Mouse (Mus musculus): Measurements from ENCODE around the gene Il4ra. TPM values are rescaled to one million over a fixed set of nuclear protein-coding genes. Genes with fewer than 3 reads are reported as not detected.
A peak's percentile ranks its signal among the peaks of the same experiment; 100 is the strongest.

Gene Il4ra
- polyA plus RNA-seq, 1 experiment from 2014 or later = 16.5 TPM

DNA sequence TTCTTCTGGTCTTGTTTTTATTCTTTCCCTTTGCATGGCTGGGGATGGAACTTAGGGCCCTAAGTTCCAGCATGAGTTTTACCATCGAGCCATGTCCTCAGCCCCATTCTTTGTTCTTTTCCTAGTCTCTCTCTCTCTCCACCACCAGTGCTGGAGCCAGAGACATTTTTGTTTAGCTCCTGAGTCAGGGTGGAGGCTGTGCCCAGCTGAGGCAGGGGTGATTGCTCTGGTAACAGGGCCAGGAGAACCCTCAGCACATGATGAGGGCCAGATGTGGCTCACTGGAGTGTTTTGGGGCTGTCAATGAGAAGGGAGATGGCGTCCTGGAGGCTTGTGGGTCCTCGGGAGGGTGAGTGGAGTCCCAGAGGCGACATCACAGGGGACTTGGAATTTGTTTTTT lies 10.5 kb downstream of the Il4ra start:
- Histone ChIP-seq H3K36me3 (peaks cover 5% of the 10 kb centered on the region; the same call in 1 of the 2 replicates), H3K27ac (no peak overlapping the region; the same call in 1 of the 2 replicates), H3K9me3 (no peaks in the 10 kb centered on the region), H3K4me3 (no peak overlapping the region), H3K4me2 (no peak overlapping the region), H3K9ac (no peak overlapping the region), H3K4me1 (peaks cover 45% of the 10 kb centered on the region), H3K27me3 (no peaks in the 10 kb centered on the region)
- 64% methylated on average over 4 of the region's 4 CpGs for WGBS
- ATAC-seq (ENCODE audit: borderline replicate concordance, extremely low read depth, low FRiP score, low TSS enrichment) = no peak

DNA sequence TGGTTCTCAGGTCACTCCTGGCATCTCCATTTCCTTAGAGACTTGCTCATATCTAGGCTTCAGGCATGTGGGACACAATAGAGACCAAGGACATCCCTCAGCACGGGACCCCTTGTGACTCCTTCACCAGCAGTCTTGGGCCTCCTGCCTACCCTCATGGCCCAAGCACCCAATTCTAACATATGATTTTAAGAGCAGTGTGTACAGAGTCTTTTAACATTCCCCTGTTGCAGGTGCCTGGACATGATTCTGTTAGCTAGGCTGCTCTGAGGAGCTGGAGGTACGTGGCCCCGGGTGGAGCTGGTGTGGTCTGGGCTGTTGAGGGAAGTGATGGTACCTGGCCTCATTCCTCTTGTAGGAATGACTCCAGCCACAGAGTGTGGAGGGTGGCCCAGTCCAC lies 11.2 kb downstream of the Il4ra start:
- Histone ChIP-seq H3K9ac (no peak overlapping the region), H3K27ac (no peak overlapping the region), H3K27me3 (no peaks in the 10 kb centered on the region), H3K4me1 (peaks cover 45% of the 10 kb centered on the region), H3K4me2 (no peak overlapping the region), H3K9me3 (no peaks in the 10 kb centered on the region), H3K36me3 (peaks cover 5% of the 10 kb centered on the region; the same call in 1 of the 2 replicates), H3K4me3 (no peak overlapping the region)
- ATAC-seq (ENCODE audit: borderline replicate concordance, extremely low read depth, low FRiP score, low TSS enrichment) = no peak
- 73% methylated on average over 3 of the region's 3 CpGs for WGBS

DNA sequence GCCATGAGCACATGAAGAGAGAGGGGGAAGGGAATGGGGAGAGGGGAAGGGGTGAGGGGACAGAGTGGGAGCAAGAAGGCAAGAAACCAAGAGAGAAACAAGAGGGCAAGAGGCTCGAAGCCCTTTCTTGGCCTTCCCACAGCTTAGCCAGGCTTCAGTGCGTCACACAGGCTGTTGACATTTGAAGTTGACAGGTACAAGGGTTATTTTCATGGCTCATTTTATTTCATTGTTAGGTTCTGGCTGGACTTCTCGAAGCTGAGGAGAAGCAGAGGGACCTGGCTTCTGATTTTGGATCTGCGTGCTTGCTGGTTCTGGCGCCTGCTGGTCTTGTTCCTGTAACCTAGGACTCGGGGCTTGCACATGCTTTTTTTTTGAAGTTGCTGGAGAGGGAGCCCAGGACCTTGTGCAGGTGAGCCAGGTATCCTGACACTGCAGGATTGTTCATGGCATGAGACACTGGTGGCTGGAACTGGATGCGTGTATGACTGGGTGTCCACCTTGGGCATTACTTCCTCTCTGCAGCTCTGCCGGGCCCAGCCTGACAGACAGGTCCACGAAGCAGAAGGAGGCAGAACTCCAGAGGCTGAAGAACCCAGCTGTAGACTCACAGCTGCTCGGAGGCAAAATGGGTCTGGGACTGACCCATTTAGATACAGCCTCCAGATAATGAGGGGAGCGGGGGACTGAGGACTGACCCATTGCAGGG lies 12.6 kb downstream of the Il4ra start:
- Histone ChIP-seq H3K36me3 (peaks cover 7% of the 10 kb centered on the region; the same call in 1 of the 2 replicates), H3K27me3 (no peaks in the 10 kb centered on the region), H3K4me2 (no peak overlapping the region), H3K9me3 (no peaks in the 10 kb centered on the region), H3K27ac (no peak overlapping the region), H3K4me1 (peaks cover 32% of the 10 kb centered on the region), H3K4me3 (no peak overlapping the region), H3K9ac (no peak overlapping the region)
- WGBS = 71% methylated on average over 11 of the region's 11 CpGs
- no peak for ATAC-seq (ENCODE audit: borderline replicate concordance, extremely low read depth, low FRiP score, low TSS enrichment)

DNA sequence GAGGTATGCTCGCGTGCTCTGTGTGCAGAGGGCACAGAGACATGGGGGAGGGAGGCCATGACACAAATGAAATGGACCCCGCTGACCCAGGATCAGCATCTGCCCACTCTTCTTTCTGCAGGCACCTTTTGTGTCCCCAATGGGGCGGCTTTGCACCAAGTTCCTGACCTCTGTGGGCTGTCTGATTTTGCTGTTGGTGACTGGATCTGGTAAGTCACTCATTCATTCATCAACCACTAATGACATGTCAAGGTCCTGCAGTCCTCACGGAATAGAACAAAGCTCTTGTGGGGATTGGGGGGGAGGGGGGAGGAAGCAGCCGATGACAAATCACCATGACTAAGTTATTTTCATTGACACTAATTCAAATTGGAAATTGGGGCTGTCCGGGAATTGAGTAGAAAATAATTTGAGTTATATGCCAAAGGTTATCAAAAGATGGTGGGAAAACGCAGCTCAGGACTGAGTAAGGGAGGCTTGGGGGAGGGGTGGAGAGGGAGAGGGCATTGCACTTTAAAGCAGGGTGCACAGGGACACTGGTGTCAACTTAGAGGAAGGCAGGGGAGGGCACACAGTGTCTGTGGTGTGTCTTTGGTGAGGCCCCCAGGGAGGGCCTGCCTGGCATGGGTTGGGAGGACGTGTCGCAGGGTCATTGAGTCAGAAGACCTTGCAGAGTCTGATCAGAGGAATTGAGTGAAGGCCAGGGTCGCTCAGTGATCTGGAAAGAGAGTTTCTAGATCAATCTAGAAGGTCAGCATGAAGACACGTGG lies 13.8 kb downstream of the Il4ra start:
- Histone ChIP-seq H3K4me3 (no peak overlapping the region), H3K4me2 (no peak overlapping the region), H3K9ac (no peak overlapping the region), H3K27me3 (no peaks in the 10 kb centered on the region), H3K27ac (no peak overlapping the region), H3K4me1 (peaks cover 20% of the 10 kb centered on the region), H3K36me3 (peaks cover 19% of the 10 kb centered on the region), H3K9me3 (no peaks in the 10 kb centered on the region)
- 57% methylated on average over 12 of the region's 12 CpGs for WGBS
- no peak for ATAC-seq (ENCODE audit: borderline replicate concordance, extremely low read depth, low FRiP score, low TSS enrichment)

DNA sequence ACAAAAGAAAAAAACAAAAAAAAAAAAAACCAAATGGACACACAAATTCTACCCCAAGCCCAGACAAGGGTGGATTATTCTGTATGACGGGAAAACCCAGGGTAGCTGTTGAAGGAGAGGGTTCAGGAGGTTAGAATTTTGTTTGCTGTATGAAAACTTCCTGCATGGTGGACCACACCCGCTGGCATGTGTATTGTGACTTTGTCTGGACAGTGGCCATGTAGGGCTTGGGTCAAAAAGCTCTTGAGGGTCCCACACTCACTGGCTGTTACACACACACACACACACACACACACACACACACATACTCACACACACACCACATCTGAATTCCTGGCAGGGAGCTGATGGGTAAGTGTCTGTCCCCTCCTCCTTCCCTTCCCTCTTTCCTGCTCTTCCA lies 14.5 kb downstream of the Il4ra start:
- ATAC-seq (ENCODE audit: borderline replicate concordance, extremely low read depth, low FRiP score, low TSS enrichment) = 0 out of 2 replicates have a peak, but pooled peaks have one; percentile 24
- H3K27ac ChIP-seq = 0 out of 2 replicates have a peak overlapping the region, but pooled peaks have one; percentile 4
- H3K4me3 ChIP-seq = no peak overlapping the region
- H3K27me3 ChIP-seq = no peaks in the 10 kb centered on the region
- H3K9me3 ChIP-seq = no peaks in the 10 kb centered on the region
- peaks cover 19% of the 10 kb centered on the region for H3K36me3 ChIP-seq
- no peak overlapping the region for H3K9ac ChIP-seq
- no peak overlapping the region for H3K4me2 ChIP-seq
- WGBS = 42% methylated on average over 2 of the region's 2 CpGs
- H3K4me1 ChIP-seq = peaks cover 13% of the 10 kb centered on the region

DNA sequence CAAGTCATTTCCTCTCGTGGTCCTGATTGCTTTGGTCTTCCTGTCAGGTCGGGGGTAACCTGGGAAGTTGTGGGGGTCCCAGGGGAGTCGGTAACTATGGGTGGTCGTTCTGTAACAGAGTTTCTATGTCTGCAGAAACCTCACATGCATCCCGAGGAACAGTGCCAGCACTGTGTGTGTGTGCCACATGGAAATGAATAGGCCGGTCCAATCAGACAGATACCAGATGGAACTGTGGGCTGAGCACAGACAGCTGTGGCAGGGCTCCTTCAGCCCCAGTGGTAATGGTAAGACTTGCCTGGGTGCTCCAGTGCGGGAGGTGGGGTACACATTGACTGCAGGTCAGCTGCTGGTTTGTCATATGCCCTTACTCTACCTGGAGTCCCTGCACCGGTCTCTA lies 17.0 kb downstream of the Il4ra start:
- Histone ChIP-seq H3K27ac (0 out of 2 replicates have a peak overlapping the region, but pooled peaks have one; percentile 20), H3K9me3 (no peaks in the 10 kb centered on the region), H3K4me3 (no peak overlapping the region), H3K27me3 (no peaks in the 10 kb centered on the region), H3K9ac (no peak overlapping the region), H3K4me2 (no peak overlapping the region), H3K36me3 (peaks cover 24% of the 10 kb centered on the region), H3K4me1 (peaks cover 8% of the 10 kb centered on the region)
- peak; percentile 45; the same call in 1 of the 2 replicates for ATAC-seq (ENCODE audit: borderline replicate concordance, extremely low read depth, low FRiP score, low TSS enrichment)
- 67% methylated on average over 8 of the region's 8 CpGs for WGBS

DNA sequence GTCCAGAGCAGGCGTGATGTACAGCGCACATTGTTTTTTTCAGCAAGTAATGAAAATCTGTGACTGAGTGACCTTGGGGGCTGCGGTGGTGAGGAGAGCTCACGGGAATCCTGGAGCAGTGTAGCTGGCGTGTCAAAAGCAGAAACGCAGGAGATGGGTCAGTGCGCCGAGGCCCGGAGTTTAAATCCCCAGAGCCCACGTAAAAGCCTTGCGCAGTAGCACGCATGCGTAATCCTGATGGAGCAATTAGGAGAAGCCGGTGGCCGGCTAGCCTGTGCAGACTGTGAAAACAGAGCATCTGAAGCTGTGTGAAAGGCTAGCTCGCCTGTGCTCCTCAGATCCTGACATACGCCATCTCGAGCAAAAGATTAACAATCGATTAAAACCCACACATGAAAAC lies 20.0 kb downstream of the Il4ra start:
- no peak overlapping the region for H3K4me2 ChIP-seq
- no peaks in the 10 kb centered on the region for H3K27me3 ChIP-seq
- no peak overlapping the region for H3K4me3 ChIP-seq
- peaks cover 23% of the 10 kb centered on the region for H3K36me3 ChIP-seq
- 78% methylated on average over 19 of the region's 19 CpGs for WGBS
- no peak for ATAC-seq (ENCODE audit: borderline replicate concordance, extremely low read depth, low FRiP score, low TSS enrichment)
- H3K9me3 ChIP-seq = no peaks in the 10 kb centered on the region
- H3K4me1 ChIP-seq = peaks cover 18% of the 10 kb centered on the region
- H3K27ac ChIP-seq = no peak overlapping the region
- H3K9ac ChIP-seq = no peak overlapping the region

DNA sequence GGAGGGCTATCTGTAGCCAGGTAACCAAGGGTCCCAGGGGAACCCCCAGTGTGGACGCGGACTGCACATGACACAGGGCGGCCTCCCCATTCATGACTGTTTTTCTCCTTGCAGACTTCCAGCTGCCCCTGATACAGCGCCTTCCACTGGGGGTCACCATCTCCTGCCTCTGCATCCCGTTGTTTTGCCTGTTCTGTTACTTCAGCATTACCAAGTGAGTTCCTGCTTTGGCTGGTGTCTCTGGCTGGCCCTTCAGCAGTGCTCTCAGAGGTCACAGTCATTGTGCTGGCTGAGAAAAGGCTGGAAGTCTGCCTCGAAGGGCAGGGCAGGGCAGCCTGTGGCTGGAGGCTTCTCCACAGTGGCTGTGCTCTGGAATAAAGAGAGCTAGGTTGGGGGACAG lies 20.8 kb downstream of the Il4ra start:
- Histone ChIP-seq H3K36me3 (peaks cover 19% of the 10 kb centered on the region), H3K9me3 (no peaks in the 10 kb centered on the region), H3K9ac (no peak overlapping the region), H3K27ac (no peak overlapping the region), H3K4me3 (no peak overlapping the region), H3K4me2 (no peak overlapping the region), H3K27me3 (no peaks in the 10 kb centered on the region), H3K4me1 (peaks cover 26% of the 10 kb centered on the region)
- ATAC-seq (ENCODE audit: borderline replicate concordance, extremely low read depth, low FRiP score, low TSS enrichment) = no peak
- 70% methylated on average over 6 of the region's 6 CpGs for WGBS

DNA sequence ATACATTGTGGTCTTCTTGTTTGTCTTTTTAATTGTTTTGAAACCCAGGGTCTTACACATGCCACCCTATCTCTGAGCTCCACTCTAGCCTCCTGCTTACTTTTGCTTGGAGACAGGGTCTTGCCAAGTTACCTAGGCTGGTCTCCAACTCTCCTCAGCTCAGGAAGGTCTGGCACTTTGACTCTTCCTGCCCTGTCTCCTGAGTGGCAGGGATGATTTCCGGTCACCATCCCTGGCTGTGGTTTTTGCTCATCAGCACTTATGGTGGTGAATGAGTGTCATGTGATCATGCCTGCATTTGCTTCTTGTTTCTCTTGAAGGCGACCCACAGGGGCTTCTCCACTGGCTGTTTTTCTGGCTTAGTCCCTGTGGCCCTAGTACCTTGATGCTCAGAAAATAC lies 21.9 kb downstream of the Il4ra start:
- WGBS = 79% methylated on average over 2 of the region's 2 CpGs

DNA sequence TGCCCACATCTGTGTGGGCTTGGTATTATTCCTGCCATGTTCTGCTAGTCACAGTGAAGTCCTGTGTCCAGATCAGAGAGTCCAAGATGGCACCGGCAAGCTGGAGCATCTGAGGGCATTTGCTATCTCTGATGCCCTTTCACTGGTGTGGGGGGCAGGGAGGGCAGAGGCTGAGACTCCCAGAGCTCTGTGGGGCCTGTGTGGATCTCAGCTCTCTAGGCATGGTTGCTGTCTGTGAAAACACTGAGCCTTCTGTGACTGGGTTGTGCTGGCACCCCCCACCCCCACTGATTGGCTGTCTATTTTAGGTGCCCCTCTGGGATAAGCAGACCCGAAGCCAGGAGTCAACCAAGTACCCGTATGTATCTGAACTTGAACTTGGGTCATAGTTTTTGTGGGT lies 22.9 kb downstream of the Il4ra start:
- Histone ChIP-seq H3K4me1 (peaks cover 33% of the 10 kb centered on the region), H3K9me3 (no peaks in the 10 kb centered on the region), H3K27ac (no peak overlapping the region), H3K36me3 (peaks cover 13% of the 10 kb centered on the region), H3K9ac (no peak overlapping the region), H3K4me2 (no peak overlapping the region), H3K27me3 (no peaks in the 10 kb centered on the region), H3K4me3 (no peak overlapping the region)
- 81% methylated on average over 3 of the region's 3 CpGs for WGBS
- ATAC-seq (ENCODE audit: borderline replicate concordance, extremely low read depth, low FRiP score, low TSS enrichment) = no peak

More for the DNA sequence above, 21.9 kb downstream of the Il4ra start:
- Histone ChIP-seq H3K4me2 (no peak overlapping the region), H3K4me3 (no peak overlapping the region), H3K4me1 (peaks cover 33% of the 10 kb centered on the region), H3K27ac (no peak overlapping the region), H3K9me3 (no peaks in the 10 kb centered on the region), H3K36me3 (peaks cover 19% of the 10 kb centered on the region), H3K27me3 (no peaks in the 10 kb centered on the region), H3K9ac (no peak overlapping the region)
- no peak for ATAC-seq (ENCODE audit: borderline replicate concordance, extremely low read depth, low FRiP score, low TSS enrichment)

DNA sequence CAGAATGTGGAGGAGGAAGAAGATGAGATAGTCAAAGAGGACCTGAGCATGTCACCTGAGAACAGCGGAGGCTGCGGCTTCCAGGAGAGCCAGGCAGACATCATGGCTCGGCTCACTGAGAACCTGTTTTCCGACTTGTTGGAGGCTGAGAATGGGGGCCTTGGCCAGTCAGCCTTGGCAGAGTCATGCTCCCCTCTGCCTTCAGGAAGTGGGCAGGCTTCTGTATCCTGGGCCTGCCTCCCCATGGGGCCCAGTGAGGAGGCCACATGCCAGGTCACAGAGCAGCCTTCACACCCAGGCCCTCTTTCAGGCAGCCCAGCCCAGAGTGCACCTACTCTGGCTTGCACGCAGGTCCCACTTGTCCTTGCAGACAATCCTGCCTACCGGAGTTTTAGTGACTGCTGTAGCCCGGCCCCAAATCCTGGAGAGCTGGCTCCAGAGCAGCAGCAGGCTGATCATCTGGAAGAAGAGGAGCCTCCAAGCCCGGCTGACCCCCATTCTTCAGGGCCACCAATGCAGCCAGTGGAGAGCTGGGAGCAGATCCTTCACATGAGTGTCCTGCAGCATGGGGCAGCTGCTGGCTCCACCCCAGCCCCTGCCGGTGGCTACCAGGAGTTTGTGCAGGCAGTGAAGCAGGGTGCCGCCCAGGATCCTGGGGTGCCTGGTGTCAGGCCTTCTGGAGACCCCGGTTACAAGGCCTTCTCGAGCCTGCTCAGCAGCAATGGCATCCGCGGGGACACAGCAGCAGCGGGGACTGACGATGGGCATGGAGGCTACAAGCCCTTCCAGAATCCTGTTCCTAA lies 24.0 kb downstream of the Il4ra start:
- H3K4me1 ChIP-seq = peaks cover 42% of the 10 kb centered on the region
- 68% methylated on average over 16 of the region's 16 CpGs for WGBS
- 0 out of 2 replicates have a peak, but pooled peaks have one; percentile 11 for ATAC-seq (ENCODE audit: borderline replicate concordance, extremely low read depth, low FRiP score, low TSS enrichment)
- H3K4me2 ChIP-seq = no peak overlapping the region
- H3K9ac ChIP-seq = no peak overlapping the region
- H3K27ac ChIP-seq = peak overlapping the region; percentile 53; the same call in 1 of the 2 replicates
- H3K4me3 ChIP-seq = no peak overlapping the region
- no peaks in the 10 kb centered on the region for H3K9me3 ChIP-seq
- no peaks in the 10 kb centered on the region for H3K27me3 ChIP-seq
- H3K36me3 ChIP-seq = peaks cover 5% of the 10 kb centered on the region; the same call in 1 of the 2 replicates
